Mouse (Mus musculus): ENCODE results near the gene Taf9. TPM values are rescaled to one million over a fixed set of nuclear protein-coding genes. Genes with fewer than 3 reads are reported as not detected.
A peak's percentile ranks its signal among the peaks of the same experiment; 100 is the strongest.

The Taf9 gene
- polyA plus RNA-seq, 1 experiment from 2014 or later, result 9.3 TPM

DNA sequence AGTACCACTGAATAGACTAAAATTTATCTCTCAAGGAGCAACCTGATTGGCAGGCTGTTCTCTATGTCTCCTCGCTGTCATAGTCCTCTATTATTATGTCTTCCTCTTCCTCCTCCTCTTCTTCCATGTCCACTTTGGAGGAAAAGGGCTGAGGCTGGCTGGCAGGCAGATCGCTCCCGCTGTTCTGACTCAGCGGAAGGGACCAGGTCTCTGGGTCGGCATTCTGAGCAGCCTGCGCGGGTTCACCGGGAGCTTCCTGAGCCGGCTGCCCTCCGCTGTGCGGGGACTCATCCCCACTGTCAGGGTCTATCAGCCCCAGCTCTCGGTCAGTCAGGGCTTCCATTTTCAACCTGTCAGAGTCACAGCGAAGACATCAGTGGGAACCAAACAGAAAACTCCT is 33.8 kb upstream of the Taf9 start:
- Histone ChIP-seq H3K9me3 (replicated peaks) (no peaks in the 10 kb centered on the region), H3K4me1 (replicated peaks) (peaks cover 3% of the 10 kb centered on the region), H3K27me3 (no peaks in the 10 kb centered on the region), H3K4me3 (no peak overlapping the region), H3K9ac (no peak overlapping the region), H3K36me3 (peaks cover 35% of the 10 kb centered on the region), H3K27ac (no peak overlapping the region), H3K4me2 (no peak overlapping the region)
- ATAC-seq (replicated peaks; ENCODE audit: insufficient number of reproducible peaks, insufficient read depth, low FRiP score, low read depth), result no peak
- WGBS, result 82% methylated on average over 13 of the region's 13 CpGs

DNA sequence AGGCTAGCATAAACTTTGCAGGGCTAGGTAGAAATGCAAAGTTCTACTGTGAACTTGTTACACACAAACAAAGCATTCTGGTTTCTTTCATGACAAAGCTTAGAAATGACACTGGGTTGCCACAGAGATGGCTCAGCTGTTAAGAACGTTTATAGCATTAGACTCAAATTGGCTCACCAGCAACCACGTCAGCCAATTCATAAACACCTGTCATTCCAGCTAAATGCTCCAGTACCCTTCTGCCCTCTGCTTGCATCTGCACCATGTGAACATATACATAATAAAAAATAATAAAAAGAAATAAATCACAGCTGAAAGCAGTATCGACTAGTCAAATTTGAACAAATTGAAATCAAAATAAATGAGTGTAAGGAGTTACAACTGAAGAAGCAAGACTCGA is 29.1 kb upstream of the Taf9 start:
- Histone ChIP-seq H3K4me3 (no peak overlapping the region), H3K27me3 (no peaks in the 10 kb centered on the region), H3K4me1 (replicated peaks) (no peaks in the 10 kb centered on the region), H3K4me2 (no peak overlapping the region), H3K27ac (no peak overlapping the region), H3K9me3 (replicated peaks) (no peaks in the 10 kb centered on the region), H3K36me3 (peaks cover 60% of the 10 kb centered on the region), H3K9ac (no peak overlapping the region)
- ATAC-seq (replicated peaks; ENCODE audit: insufficient number of reproducible peaks, insufficient read depth, low FRiP score, low read depth), result no peak
- 84% methylated on average over 4 of the region's 4 CpGs for WGBS

DNA sequence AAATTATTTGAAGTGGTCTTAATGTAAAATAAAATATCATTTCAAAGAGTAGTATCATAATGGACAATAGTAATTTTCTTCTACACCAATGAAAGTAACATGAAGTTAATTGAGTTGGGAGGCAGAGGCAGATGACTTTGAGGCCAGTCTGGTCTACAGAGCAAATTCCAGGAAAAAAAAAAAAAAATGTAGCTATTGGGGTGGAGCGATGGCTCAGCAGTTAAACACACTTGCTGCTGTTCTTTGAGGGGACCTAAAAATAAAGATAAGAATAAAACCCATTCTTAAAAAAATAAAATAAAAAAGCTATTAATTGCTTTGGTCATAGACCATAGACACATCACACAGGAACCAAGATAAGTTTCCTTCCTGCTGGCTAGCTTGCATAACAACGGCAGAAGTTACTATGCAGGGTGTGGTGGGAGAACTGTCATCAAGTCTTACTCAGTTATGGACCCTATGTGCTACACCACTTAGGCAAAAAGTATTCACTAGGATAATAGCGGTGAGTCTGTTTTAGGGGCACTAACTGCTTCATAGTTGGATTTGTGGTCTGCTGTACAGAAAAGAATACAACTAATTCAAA is 17.2 kb upstream of the Taf9 start:
- Histone ChIP-seq H3K27me3 (no peaks in the 10 kb centered on the region), H3K36me3 (peaks cover 59% of the 10 kb centered on the region), H3K9me3 (replicated peaks) (no peaks in the 10 kb centered on the region), H3K27ac (no peak overlapping the region), H3K4me1 (replicated peaks) (no peaks in the 10 kb centered on the region), H3K9ac (no peak overlapping the region), H3K4me3 (no peak overlapping the region), H3K4me2 (no peak overlapping the region)
- ATAC-seq (replicated peaks; ENCODE audit: insufficient number of reproducible peaks, insufficient read depth, low FRiP score, low read depth), result no peak
- 70% methylated on average over 3 of the region's 3 CpGs for WGBS

DNA sequence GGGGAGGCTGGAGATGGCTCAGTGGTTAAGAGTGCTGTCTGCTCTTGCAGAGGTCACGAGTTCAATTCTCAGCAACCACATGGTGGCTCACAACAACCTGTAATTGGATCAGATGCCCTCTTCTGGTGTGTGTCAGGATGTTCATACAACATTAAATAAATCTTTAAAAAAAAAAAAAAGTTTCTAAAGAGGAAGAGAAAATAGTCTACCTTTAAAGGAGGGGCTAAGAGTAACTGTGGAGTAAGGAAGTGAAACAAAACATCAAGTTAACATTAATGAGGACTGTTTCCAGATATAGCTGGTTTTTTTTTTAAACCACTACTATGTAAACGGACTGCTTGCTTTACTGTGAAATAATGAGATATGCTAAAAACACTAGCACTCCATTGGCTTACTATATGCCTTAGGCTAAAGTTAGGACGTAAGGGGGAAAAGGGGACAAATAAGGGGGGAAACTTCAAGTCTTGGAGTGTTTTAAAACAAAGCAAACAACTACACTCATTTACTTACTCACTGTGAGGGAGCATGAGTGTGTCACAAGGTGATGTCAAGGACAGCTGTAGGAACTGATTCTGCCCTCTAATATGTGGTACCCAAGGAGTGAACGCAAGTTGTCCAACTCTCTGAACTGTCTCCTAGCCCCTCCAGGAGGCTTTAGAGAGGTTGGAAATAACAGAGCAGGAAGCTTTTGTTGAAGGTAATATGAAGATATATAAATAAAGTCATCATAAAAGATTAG is 8.7 kb upstream of the Taf9 start:
- 91% methylated on average over 4 of the region's 4 CpGs for WGBS
- no peak for ATAC-seq (replicated peaks; ENCODE audit: insufficient number of reproducible peaks, insufficient read depth, low FRiP score, low read depth)
- Histone ChIP-seq H3K27ac (no peak overlapping the region), H3K27me3 (no peaks in the 10 kb centered on the region), H3K4me3 (no peak overlapping the region), H3K36me3 (peaks cover 75% of the 10 kb centered on the region), H3K4me2 (no peak overlapping the region), H3K9ac (no peak overlapping the region), H3K9me3 (replicated peaks) (no peaks in the 10 kb centered on the region), H3K4me1 (replicated peaks) (no peaks in the 10 kb centered on the region; the same call in 1 of the 2 replicates)

DNA sequence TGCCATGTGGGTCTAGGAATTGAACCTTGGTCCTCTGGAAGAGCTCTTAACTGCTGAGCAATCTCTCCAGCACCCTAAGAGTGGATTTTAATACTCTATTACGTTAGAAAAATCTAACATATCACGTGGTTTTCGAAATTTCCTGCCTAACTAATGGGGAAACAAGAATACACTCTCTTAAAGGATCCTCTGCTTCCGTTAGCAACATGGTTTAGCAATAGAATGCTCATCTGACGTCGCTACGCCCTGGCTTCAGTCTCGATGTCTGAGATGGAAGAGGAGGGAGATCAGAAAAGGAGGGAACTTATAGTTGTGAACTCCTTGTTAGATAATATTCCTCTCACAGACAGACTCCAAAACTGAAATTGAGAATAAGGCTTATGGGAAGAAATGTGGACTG is 3.2 kb upstream of the Taf9 start:
- peaks cover 12% of the 10 kb centered on the region for H3K4me1 ChIP-seq (replicated peaks)

DNA sequence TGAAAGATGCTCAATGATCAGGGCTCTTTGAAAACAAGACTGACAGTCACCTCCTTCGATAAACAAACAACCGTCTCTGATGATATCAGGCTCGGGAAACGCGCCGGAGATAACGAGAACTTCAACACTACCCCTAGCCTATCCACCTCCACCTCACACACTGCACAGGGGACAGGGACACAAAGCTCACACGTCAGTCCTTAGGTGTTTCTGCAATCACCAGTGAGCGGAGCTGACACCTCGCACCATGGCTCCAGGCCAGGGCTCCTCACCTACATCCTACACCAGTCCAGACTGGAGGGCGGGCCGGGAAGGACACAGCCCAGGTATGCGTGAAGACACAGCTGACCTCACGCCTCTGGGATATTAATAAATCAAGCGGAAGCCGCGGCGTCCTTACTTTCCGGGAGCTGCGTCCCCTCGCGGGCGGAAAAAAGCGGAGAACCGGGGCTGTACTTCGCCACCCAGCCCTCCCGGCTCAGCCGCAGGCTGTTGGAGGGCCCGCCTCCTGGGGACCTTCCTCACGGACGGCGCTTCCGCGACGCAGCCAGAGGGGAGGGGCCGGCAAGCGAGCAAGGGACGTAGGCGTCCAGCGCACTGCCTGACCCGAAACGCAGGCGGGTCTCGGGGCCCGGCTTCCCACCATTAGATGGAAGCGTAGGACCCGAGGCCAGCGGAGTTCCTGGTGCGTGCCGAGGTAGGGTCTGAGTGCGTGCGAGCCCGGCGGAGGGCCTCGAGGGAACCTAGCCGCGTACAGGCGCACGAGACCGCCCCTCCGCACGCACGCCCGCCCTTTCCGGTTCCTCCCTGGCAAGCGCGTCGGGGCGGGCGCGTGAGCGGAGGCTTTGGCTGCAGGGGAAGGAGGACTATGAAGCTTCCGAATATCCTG is 585 bp upstream of the Taf9 start, which contains the start of the genes Ak6 and Rad17:
Ak6 (plus strand) TSS at position 430 of the 889 bp plus-strand sequence.
Rad17 (minus strand) TSS at position 502 of the 889 bp plus-strand sequence.
- Histone ChIP-seq H3K4me1 (replicated peaks) (peaks cover 12% of the 10 kb centered on the region), H3K9ac (peak within 1 kb of the TSS; percentile 86), H3K4me3 (peak within 1 kb of the TSS; percentile 98), H3K9me3 (replicated peaks) (no peaks in the 10 kb centered on the region), H3K27ac (peak within 1 kb of the TSS; percentile 95), H3K4me2 (peak within 1 kb of the TSS; percentile 78), H3K27me3 (no peaks in the 10 kb centered on the region), H3K36me3 (peaks cover 18% of the 10 kb centered on the region; the same call in 1 of the 2 replicates)
- ATAC-seq (replicated peaks; ENCODE audit: insufficient number of reproducible peaks, insufficient read depth, low FRiP score, low read depth), result peak; percentile 97
- WGBS, result under 1% methylated on average over 69 of the region's 73 CpGs

More for the DNA sequence above, 3.2 kb upstream of the Taf9 start:
- Histone ChIP-seq H3K4me2 (no peak overlapping the region), H3K4me3 (no peak overlapping the region), H3K36me3 (peaks cover 33% of the 10 kb centered on the region), H3K9ac (no peak overlapping the region), H3K27ac (no peak overlapping the region), H3K27me3 (no peaks in the 10 kb centered on the region), H3K9me3 (replicated peaks) (no peaks in the 10 kb centered on the region)
- ATAC-seq (replicated peaks; ENCODE audit: insufficient number of reproducible peaks, insufficient read depth, low FRiP score, low read depth), result no peak
- 94% methylated on average over 8 of the region's 8 CpGs for WGBS

DNA sequence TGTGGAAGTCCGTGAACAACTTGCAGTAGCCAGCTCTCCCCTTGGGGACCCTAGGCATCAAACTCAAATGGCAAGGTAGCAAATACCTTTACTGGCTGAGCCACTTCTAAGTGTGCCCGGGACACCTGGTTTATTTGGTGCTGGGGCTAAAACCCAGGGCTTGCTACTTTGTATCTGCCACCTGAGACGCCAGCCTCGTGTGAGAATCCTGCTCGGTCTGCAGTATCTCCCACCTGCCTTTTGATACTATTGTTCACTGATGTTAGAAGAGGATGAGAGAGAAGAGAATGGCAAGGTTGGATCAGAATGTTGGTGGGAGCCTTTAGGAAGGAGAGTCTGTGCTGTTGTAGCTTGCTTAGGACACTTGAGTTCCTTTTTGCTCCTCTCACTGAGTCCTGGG is 6.7 kb downstream of the Taf9 start:
- no peaks in the 10 kb centered on the region; the same call in 1 of the 2 replicates for H3K4me1 ChIP-seq (replicated peaks)
- ATAC-seq (replicated peaks; ENCODE audit: insufficient number of reproducible peaks, insufficient read depth, low FRiP score, low read depth), result no peak
- no peak overlapping the region for H3K27ac ChIP-seq
- H3K9ac ChIP-seq, result no peak overlapping the region
- H3K36me3 ChIP-seq, result peaks cover 5% of the 10 kb centered on the region; the same call in 1 of the 2 replicates
- WGBS, result 90% methylated on average over 5 of the region's 5 CpGs
- no peaks in the 10 kb centered on the region for H3K9me3 ChIP-seq (replicated peaks)
- no peak overlapping the region for H3K4me2 ChIP-seq
- no peak overlapping the region for H3K4me3 ChIP-seq
- no peaks in the 10 kb centered on the region for H3K27me3 ChIP-seq

DNA sequence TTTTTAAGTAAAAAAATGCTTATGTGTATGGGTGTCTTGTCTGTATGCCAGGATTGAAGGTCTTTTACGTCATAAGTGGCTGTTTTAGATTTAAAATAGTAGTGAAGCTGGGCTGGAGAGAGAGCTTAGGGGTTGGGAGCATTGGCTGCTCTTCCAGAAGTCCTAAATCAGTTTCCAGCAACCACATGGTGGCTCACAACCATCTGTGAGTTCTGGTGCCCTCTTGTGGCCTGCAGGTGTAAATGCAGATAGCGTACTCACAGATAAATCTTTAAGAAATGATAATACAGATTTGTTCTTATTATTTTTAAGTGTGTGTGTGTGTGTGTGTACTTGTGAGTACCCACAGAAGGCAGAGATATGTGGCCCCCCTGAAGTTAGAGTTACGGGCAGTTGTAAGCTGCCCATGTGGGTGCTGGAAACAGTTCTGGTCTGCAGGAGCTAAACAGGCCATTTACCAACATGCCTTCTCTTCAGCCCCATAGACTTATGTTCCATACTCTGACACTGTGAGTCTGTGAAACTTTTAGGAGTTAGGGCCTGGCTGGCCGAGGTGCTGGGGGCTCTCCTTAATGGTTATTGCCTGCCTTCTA is 8.6 kb downstream of the Taf9 start:
- no peaks in the 10 kb centered on the region; the same call in 1 of the 2 replicates for H3K4me1 ChIP-seq (replicated peaks)
- WGBS, result 45% methylated on average over 4 of the region's 4 CpGs
- H3K27me3 ChIP-seq, result no peaks in the 10 kb centered on the region
- no peaks in the 10 kb centered on the region for H3K9me3 ChIP-seq (replicated peaks)
- H3K4me2 ChIP-seq, result no peak overlapping the region
- no peak overlapping the region for H3K27ac ChIP-seq
- no peak overlapping the region for H3K4me3 ChIP-seq
- no peaks in the 10 kb centered on the region; the same call in 1 of the 2 replicates for H3K36me3 ChIP-seq
- ATAC-seq (replicated peaks; ENCODE audit: insufficient number of reproducible peaks, insufficient read depth, low FRiP score, low read depth), result no peak
- no peak overlapping the region for H3K9ac ChIP-seq

DNA sequence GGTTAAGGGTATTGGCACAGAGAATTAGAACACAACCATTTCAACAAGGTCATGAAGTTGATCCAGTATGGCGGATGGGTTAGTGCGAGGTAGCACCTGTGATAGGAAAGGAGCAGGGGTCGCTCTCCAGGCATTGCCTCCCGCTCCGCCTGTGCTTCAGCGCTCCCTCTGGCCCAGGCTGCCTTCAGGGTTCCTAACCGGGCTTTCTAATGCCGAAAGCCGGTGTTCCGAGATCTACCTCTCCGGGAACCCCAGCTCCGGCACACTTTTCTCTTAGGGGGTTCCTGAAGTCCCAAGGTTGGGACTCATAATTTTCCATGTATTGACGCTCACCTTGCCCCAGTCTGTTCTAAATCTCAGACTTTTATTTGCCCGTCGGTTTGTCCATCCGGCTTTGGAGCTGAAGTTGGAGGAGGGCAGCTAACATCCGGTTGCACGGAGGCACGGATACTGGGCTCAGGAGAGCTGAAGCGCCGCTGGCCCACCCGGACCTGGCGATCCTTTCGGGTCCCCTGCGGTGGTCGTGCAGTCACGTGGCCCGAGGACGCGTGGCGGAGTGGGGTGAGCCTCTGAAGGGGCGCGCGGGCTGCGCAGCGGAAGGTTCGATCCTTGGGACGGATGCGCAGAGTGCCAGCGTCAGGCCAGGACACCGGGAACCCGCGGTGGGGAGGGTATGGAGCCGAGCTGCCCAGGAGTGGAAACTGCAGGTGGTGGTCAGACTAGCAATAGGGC is 18.1 kb downstream of the Taf9 start, which contains the start of gene Ccdc125:
Ccdc125 (plus strand) TSS at position 427 of the 732 bp plus-strand sequence.
- Histone ChIP-seq H3K4me3 (peak within 1 kb of the TSS; percentile 66), H3K9me3 (replicated peaks) (no peaks in the 10 kb centered on the region), H3K36me3 (peaks cover 11% of the 10 kb centered on the region; the same call in 1 of the 2 replicates), H3K4me1 (replicated peaks) (0 out of 2 replicates have a peak, but pooled peaks cover 5% of the 10 kb centered on the region), H3K4me2 (peak within 1 kb of the TSS; percentile 76), H3K27me3 (no peaks in the 10 kb centered on the region), H3K27ac (peak within 1 kb of the TSS; percentile 48), H3K9ac (peak within 1 kb of the TSS; percentile 62)
- WGBS, result under 1% methylated on average over 44 of the region's 44 CpGs
- peak; percentile 53; the same call in 1 of the 2 replicates for ATAC-seq (replicated peaks; ENCODE audit: insufficient number of reproducible peaks, insufficient read depth, low FRiP score, low read depth)

DNA sequence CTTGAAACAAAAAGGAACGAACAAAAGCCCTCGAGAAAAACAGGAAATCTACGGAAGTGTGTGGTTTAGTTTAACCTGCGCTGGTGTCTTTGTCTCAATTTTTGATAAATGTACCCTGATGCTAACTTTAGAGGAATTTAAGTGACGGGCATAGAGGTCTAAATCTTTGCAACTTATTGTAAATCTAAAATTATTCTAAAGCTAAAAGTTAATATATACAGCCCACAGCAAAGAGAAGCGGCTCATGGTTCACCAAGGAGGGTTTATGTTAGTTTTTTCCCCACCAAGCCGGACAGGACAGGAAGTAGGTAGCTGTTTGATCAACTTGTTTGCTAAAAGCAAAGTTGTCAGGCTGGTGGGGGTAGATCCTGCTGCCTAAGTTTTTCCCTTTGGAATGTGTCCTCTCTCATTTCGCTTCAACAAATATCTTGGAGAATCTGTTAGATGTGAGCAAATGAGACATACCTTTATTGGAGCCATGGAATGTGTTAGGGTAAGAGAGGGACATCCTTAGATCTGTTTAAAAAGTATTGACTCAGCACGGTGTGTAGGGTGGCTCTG is 18.9 kb downstream of the Taf9 start:
- peak overlapping the region; percentile 76 for H3K4me2 ChIP-seq
- whole genome bisulfite sequencing, result 51% methylated on average over 9 of the region's 9 CpGs

More for the DNA sequence above, 18.9 kb downstream of the Taf9 start:
- Histone ChIP-seq H3K27me3 (no peaks in the 10 kb centered on the region), H3K9ac (peak overlapping the region; percentile 62; the same call in 1 of the 2 replicates), H3K4me1 (replicated peaks) (0 out of 2 replicates have a peak, but pooled peaks cover 5% of the 10 kb centered on the region), H3K27ac (peak overlapping the region; percentile 48; the same call in 1 of the 2 replicates), H3K9me3 (replicated peaks) (no peaks in the 10 kb centered on the region), H3K36me3 (peaks cover 11% of the 10 kb centered on the region; the same call in 1 of the 2 replicates), H3K4me3 (peak overlapping the region; percentile 66)
- ATAC-seq (replicated peaks; ENCODE audit: insufficient number of reproducible peaks, insufficient read depth, low FRiP score, low read depth), result no peak

Measured in heart, embryonic 15.5 days (tissue).